Mouse (Mus musculus): Measurements from ENCODE around the gene Hemk1. TPM values are rescaled to one million over a fixed set of nuclear protein-coding genes. Genes with fewer than 3 reads are reported as not detected.

Hemk1 gene
- polyA plus RNA-seq, 1 experiment from 2014 or later = 11.6 TPM

- Histone ChIP-seq H3K36me3 (no peaks in the 10 kb centered on the region), H3K27me3 (peaks cover 53% of the 10 kb centered on the region), H3K4me2 (no peak overlapping the region), H3K4me1 (replicated peaks) (peaks cover 15% of the 10 kb centered on the region; the same call in 1 of the 2 replicates), H3K9me3 (no peaks in the 10 kb centered on the region), H3K27ac (no peak overlapping the region), H3K9ac (replicated peaks) (no peak overlapping the region), H3K4me3 (replicated peaks) (no peak overlapping the region)
- no peak for ATAC-seq (ENCODE audit: insufficient number of reproducible peaks, insufficient read depth, low FRiP score, low TSS enrichment, low read depth)
- 63% methylated on average over 1 of the region's 1 CpGs for WGBS
Observed at GRCm38 (mm10) chr9:107368302-107368701, 30.2 kb upstream of the Hemk1 start.

GRCm38 (mm10) chr9:107366644-107367043 is 28.5 kb upstream of the Hemk1 start:
- Histone ChIP-seq H3K27me3 (peaks cover 47% of the 10 kb centered on the region), H3K4me2 (no peak overlapping the region), H3K4me1 (replicated peaks) (peaks cover 15% of the 10 kb centered on the region; the same call in 1 of the 2 replicates), H3K36me3 (no peaks in the 10 kb centered on the region), H3K27ac (no peak overlapping the region), H3K4me3 (replicated peaks) (no peak overlapping the region), H3K9me3 (no peaks in the 10 kb centered on the region), H3K9ac (replicated peaks) (no peak overlapping the region)
- no peak for ATAC-seq (ENCODE audit: insufficient number of reproducible peaks, insufficient read depth, low FRiP score, low TSS enrichment, low read depth)
- 8% methylated on average over 3 of the region's 3 CpGs for WGBS

GRCm38 (mm10) chr9:107360989-107361388 is 22.8 kb upstream of the Hemk1 start:
- Histone ChIP-seq H3K4me1 (replicated peaks) (peaks cover 12% of the 10 kb centered on the region), H3K9ac (replicated peaks) (no peak overlapping the region), H3K27me3 (peaks cover 38% of the 10 kb centered on the region), H3K9me3 (no peaks in the 10 kb centered on the region), H3K4me2 (no peak overlapping the region), H3K27ac (no peak overlapping the region), H3K4me3 (replicated peaks) (no peak overlapping the region), H3K36me3 (no peaks in the 10 kb centered on the region)
- no peak for ATAC-seq (ENCODE audit: insufficient number of reproducible peaks, insufficient read depth, low FRiP score, low TSS enrichment, low read depth)
- WGBS = 14% methylated on average over 3 of the region's 3 CpGs

GRCm38 (mm10) chr9:107357651-107358050 is 19.5 kb upstream of the Hemk1 start:
- Histone ChIP-seq H3K36me3 (no peaks in the 10 kb centered on the region), H3K4me1 (replicated peaks) (peaks cover 9% of the 10 kb centered on the region), H3K4me2 (no peak overlapping the region), H3K27me3 (peaks cover 53% of the 10 kb centered on the region), H3K27ac (no peak overlapping the region), H3K9ac (replicated peaks) (no peak overlapping the region), H3K4me3 (replicated peaks) (no peak overlapping the region), H3K9me3 (no peaks in the 10 kb centered on the region)
- 21% methylated on average over 5 of the region's 5 CpGs for WGBS
- ATAC-seq (ENCODE audit: insufficient number of reproducible peaks, insufficient read depth, low FRiP score, low TSS enrichment, low read depth) = no peak

- H3K27me3 ChIP-seq = peaks cover 63% of the 10 kb centered on the region
- 0 out of 2 replicates have a peak overlapping the region, but pooled peaks have one; percentile 23 for H3K9ac ChIP-seq (replicated peaks)
Observed at GRCm38 (mm10) chr9:107355870-107356765, 18.0 kb upstream of the Hemk1 start.

GRCm38 (mm10) chr9:107354826-107355225 is 16.7 kb upstream of the Hemk1 start:
- Histone ChIP-seq H3K9me3 (no peaks in the 10 kb centered on the region), H3K27me3 (peaks cover 55% of the 10 kb centered on the region), H3K4me2 (no peak overlapping the region), H3K4me1 (replicated peaks) (no peaks in the 10 kb centered on the region), H3K27ac (no peak overlapping the region), H3K36me3 (no peaks in the 10 kb centered on the region), H3K9ac (replicated peaks) (no peak overlapping the region), H3K4me3 (replicated peaks) (no peak overlapping the region)
- WGBS = 65% methylated on average over 1 of the region's 1 CpGs
- no peak for ATAC-seq (ENCODE audit: insufficient number of reproducible peaks, insufficient read depth, low FRiP score, low TSS enrichment, low read depth)

More at GRCm38 (mm10) chr9:107355870-107356765, 18.0 kb upstream of the Hemk1 start:
- Histone ChIP-seq H3K4me2 (no peak overlapping the region), H3K4me3 (replicated peaks) (no peak overlapping the region), H3K4me1 (replicated peaks) (peaks cover 4% of the 10 kb centered on the region), H3K27ac (no peak overlapping the region), H3K36me3 (no peaks in the 10 kb centered on the region), H3K9me3 (no peaks in the 10 kb centered on the region)
- WGBS = 50% methylated on average over 7 of the region's 7 CpGs
- no peak for ATAC-seq (ENCODE audit: insufficient number of reproducible peaks, insufficient read depth, low FRiP score, low TSS enrichment, low read depth)

DNA sequence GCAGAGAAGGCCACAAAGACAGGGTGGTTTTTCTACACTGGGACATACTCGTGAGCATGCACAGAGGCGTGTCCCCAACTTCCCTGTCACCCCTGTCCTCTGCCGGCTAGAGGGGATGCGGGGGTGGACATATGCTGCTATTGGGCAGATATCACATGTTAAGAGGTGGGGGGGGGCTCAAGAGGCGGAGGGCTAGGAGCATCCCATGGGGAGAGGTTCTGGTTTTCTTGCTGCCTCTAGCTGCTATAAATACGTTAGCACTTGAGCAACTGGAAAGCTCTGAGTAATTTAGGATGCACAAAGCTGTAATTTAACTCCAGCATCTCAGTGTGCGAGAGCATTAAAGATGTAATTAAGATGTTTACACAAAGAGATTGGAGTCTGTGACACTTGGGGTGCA is 11.2 kb upstream of the Hemk1 start:
- Histone ChIP-seq H3K4me3 (replicated peaks) (no peak overlapping the region), H3K9me3 (no peaks in the 10 kb centered on the region), H3K9ac (replicated peaks) (no peak overlapping the region), H3K36me3 (no peaks in the 10 kb centered on the region), H3K4me1 (replicated peaks) (no peaks in the 10 kb centered on the region), H3K27ac (no peak overlapping the region), H3K27me3 (peaks cover 26% of the 10 kb centered on the region), H3K4me2 (no peak overlapping the region)
- no peak for ATAC-seq (ENCODE audit: insufficient number of reproducible peaks, insufficient read depth, low FRiP score, low TSS enrichment, low read depth)
- 26% methylated on average over 7 of the region's 7 CpGs for WGBS

- no peak for ATAC-seq (ENCODE audit: insufficient number of reproducible peaks, insufficient read depth, low FRiP score, low TSS enrichment, low read depth)
- Histone ChIP-seq H3K4me1 (replicated peaks) (no peaks in the 10 kb centered on the region), H3K4me2 (no peak overlapping the region), H3K27me3 (peaks cover 33% of the 10 kb centered on the region), H3K4me3 (replicated peaks) (no peak overlapping the region), H3K9me3 (no peaks in the 10 kb centered on the region), H3K27ac (no peak overlapping the region), H3K9ac (replicated peaks) (0 out of 2 replicates have a peak overlapping the region, but pooled peaks have one; percentile 27), H3K36me3 (no peaks in the 10 kb centered on the region)
- 76% methylated on average over 9 of the region's 9 CpGs for WGBS
Observed at GRCm38 (mm10) chr9:107347586-107348183, 9.5 kb upstream of the Hemk1 start.

GRCm38 (mm10) chr9:107346081-107346480 is 7.9 kb upstream of the Hemk1 start:
- H3K36me3 ChIP-seq = no peaks in the 10 kb centered on the region
- peaks cover under 1% of the 10 kb centered on the region; the same call in 1 of the 2 replicates for H3K4me1 ChIP-seq (replicated peaks)
- H3K27me3 ChIP-seq = peaks cover 39% of the 10 kb centered on the region
- no peak overlapping the region for H3K27ac ChIP-seq
- no peak for ATAC-seq (ENCODE audit: insufficient number of reproducible peaks, insufficient read depth, low FRiP score, low TSS enrichment, low read depth)
- no peak overlapping the region for H3K4me2 ChIP-seq
- no peak overlapping the region for H3K4me3 ChIP-seq (replicated peaks)
- H3K9ac ChIP-seq (replicated peaks) = no peak overlapping the region
- 79% methylated on average over 8 of the region's 8 CpGs for WGBS
- H3K9me3 ChIP-seq = no peaks in the 10 kb centered on the region

- no peak overlapping the region for H3K4me3 ChIP-seq (replicated peaks)
- no peak overlapping the region for H3K27ac ChIP-seq
- 65% methylated on average over 6 of the region's 6 CpGs for whole genome bisulfite sequencing
- H3K36me3 ChIP-seq = no peaks in the 10 kb centered on the region
- ATAC-seq (ENCODE audit: insufficient number of reproducible peaks, insufficient read depth, low FRiP score, low TSS enrichment, low read depth) = no peak
- no peaks in the 10 kb centered on the region for H3K9me3 ChIP-seq
- peaks cover 5% of the 10 kb centered on the region for H3K4me1 ChIP-seq (replicated peaks)
- no peak overlapping the region for H3K4me2 ChIP-seq
- H3K9ac ChIP-seq (replicated peaks) = no peak overlapping the region
- peaks cover 37% of the 10 kb centered on the region for H3K27me3 ChIP-seq
Observed at GRCm38 (mm10) chr9:107344027-107344426, 5.9 kb upstream of the Hemk1 start.

- peaks cover 37% of the 10 kb centered on the region for H3K27me3 ChIP-seq
- no peak overlapping the region for H3K4me3 ChIP-seq (replicated peaks)
- no peak overlapping the region for H3K9ac ChIP-seq (replicated peaks)
- no peak for ATAC-seq (ENCODE audit: insufficient number of reproducible peaks, insufficient read depth, low FRiP score, low TSS enrichment, low read depth)
- H3K36me3 ChIP-seq = no peaks in the 10 kb centered on the region
- no peaks in the 10 kb centered on the region for H3K9me3 ChIP-seq
- H3K4me1 ChIP-seq (replicated peaks) = peaks cover 12% of the 10 kb centered on the region
- WGBS = 67% methylated on average over 8 of the region's 8 CpGs
- no peak overlapping the region for H3K27ac ChIP-seq
- H3K4me2 ChIP-seq = no peak overlapping the region
Observed at GRCm38 (mm10) chr9:107343146-107343943, 5.2 kb upstream of the Hemk1 start.

Data from limb, embryonic 12.5 days (tissue).